Mouse (Mus musculus) testis, adult 2 months (tissue): Measurements from ENCODE around the gene March1.

Experiments
- CTCF ChIP-seq: fragments of 200-500 bp; IDR thresholded peaks from 2 replicates; pipeline ENCODE4 v1.5.1; 2012; ENCODE audit warnings: low read depth, mild to moderate bottlenecking, inconsistent platforms, low read length, moderate library complexity; ENCODE audit not compliant: control insufficient read depth, insufficient read depth, insufficient replicate concordance
- POLR2A ChIP-seq: fragments of 200-500 bp; IDR thresholded peaks from 2 replicates; pipeline ENCODE4 v1.6.1; 2012; ENCODE audit warnings: low read depth, mild to moderate bottlenecking, inconsistent platforms, low read length, moderate library complexity; ENCODE audit not compliant: control insufficient read depth

- TF ChIP-seq CTCF (no peak), POLR2A (no peak)
These were observed 708.7 kb downstream of the March1 start for GRCm38 (mm10) chr8:66326396-66326795.
